Mouse (Mus musculus) MEL (cell line): ENCODE measurements around the gene Rexo5. TPM values are rescaled to one million over a fixed set of nuclear protein-coding genes. Genes with fewer than 3 reads are reported as not detected.

Experiments used
- DNase-seq: peaks from one replicate; pipeline ENCODE4 v3.0.0; 2011; ENCODE audit warnings: low read depth, low spot score
- H3K27ac ChIP-seq: 2 replicates; pipeline ENCODE4 v1.5.1; 2012; ENCODE audit warnings: low read depth, mild to moderate bottlenecking, control low read depth, low read length, moderate library complexity; ENCODE audit not compliant: control insufficient read depth
- H3K27me3 ChIP-seq, 2 experiments: fragments of 150-350 bp in 1 of 2; sonication (generic) in 1 of 2; 2 replicates each; pipeline ENCODE4 v1.6.1; 2012; ENCODE audit warnings: low read length in 2 of 2, mild to moderate bottlenecking in 2 of 2, improper control_type of control experiment in 1 of 2, moderate library complexity in 1 of 2; ENCODE audit not compliant: insufficient read depth in 2 of 2, control insufficient read depth in 1 of 2
- H3K36me3 ChIP-seq, 2 experiments: 2 replicates each; pipeline ENCODE4 v1.6.1; 2012 to 2014; ENCODE audit warnings: low read length in 2 of 2, improper control_type of control experiment in 1 of 2, inconsistent platforms in 1 of 2, mild to moderate bottlenecking in 1 of 2; ENCODE audit not compliant: insufficient read depth in 2 of 2, control insufficient read depth in 1 of 2
- H3K4me1 ChIP-seq, 2 experiments: fragments of 150-350 bp in 1 of 2; sonication (generic) in 1 of 2; 2 replicates each; pipeline ENCODE4 v1.6.1; 2012; ENCODE audit warnings: low read length in 2 of 2, improper control_type of control experiment in 1 of 2, mild to moderate bottlenecking in 1 of 2; ENCODE audit not compliant: insufficient read depth in 2 of 2, control insufficient read depth in 1 of 2
- H3K4me3 ChIP-seq, 2 experiments: fragments of 150-350 bp in 1 of 2; sonication (generic) in 1 of 2; 2 replicates each; pipeline ENCODE4 v1.5.1; 2012; ENCODE audit warnings: low read depth in 2 of 2, low read length in 2 of 2, mild to moderate bottlenecking in 2 of 2, moderate library complexity in 2 of 2, control low read depth in 1 of 2, improper control_type of control experiment in 1 of 2; ENCODE audit not compliant: control insufficient read depth in 1 of 2, insufficient read depth in 1 of 2
- H3K79me2 ChIP-seq: 2 replicates; pipeline ENCODE4 v1.6.1; 2012; ENCODE audit warnings: mild to moderate bottlenecking, low read length, moderate library complexity; ENCODE audit not compliant: control insufficient read depth, poor library complexity, insufficient read depth
- H3K9ac ChIP-seq: 2 replicates; pipeline ENCODE4 v1.6.1; 2012; ENCODE audit warnings: low read depth, mild to moderate bottlenecking, control low read depth, low read length, moderate library complexity; ENCODE audit not compliant: control insufficient read depth, poor library complexity, severe bottlenecking
- H3K9me3 ChIP-seq: fragments of 150-350 bp; sonication (generic); replicated peaks from 2 replicates; pipeline ENCODE4 v1.6.1; 2012; ENCODE audit warnings: mild to moderate bottlenecking, low read length, improper control_type of control experiment, moderate library complexity; ENCODE audit not compliant: insufficient read depth
- BHLHE40 ChIP-seq: IDR thresholded peaks from 2 replicates; pipeline ENCODE4 v1.6.1; 2012; ENCODE audit warnings: low read depth, mild to moderate bottlenecking, inconsistent platforms, low read length, improper control_type of control experiment, borderline replicate concordance
- CHD1 ChIP-seq: IDR thresholded peaks from 2 replicates; pipeline ENCODE4 v1.6.1; 2012; ENCODE audit warnings: low read depth, mild to moderate bottlenecking, inconsistent platforms, low read length, improper control_type of control experiment
- CHD2 ChIP-seq: IDR thresholded peaks from 2 replicates; pipeline ENCODE4 v1.6.1; 2011; ENCODE audit warnings: low read length, improper control_type of control experiment
- CTCF ChIP-seq, 3 experiments: IDR thresholded peaks in 2 of 3; conservative IDR thresholded peaks in 1 of 3; 2 replicates each; pipeline ENCODE4 v1.5.1; 2011 to 2012; ENCODE audit warnings: low read length in 3 of 3, low read depth in 2 of 3, mild to moderate bottlenecking in 2 of 3, improper control_type of control experiment in 1 of 3, inconsistent platforms in 1 of 3, mixed read lengths in 1 of 3, moderate library complexity in 1 of 3; ENCODE audit not compliant: control insufficient read depth in 1 of 3, insufficient read depth in 1 of 3, poor library complexity in 1 of 3, severe bottlenecking in 1 of 3
- E2F4 ChIP-seq: IDR thresholded peaks from 2 replicates; pipeline ENCODE4 v1.6.1; 2011; ENCODE audit warnings: low read depth, low read length, improper control_type of control experiment, borderline replicate concordance
- ELF1 ChIP-seq: IDR thresholded peaks from 2 replicates; pipeline ENCODE4 v1.6.1; 2014; ENCODE audit warnings: low read depth, mild to moderate bottlenecking, inconsistent platforms, low read length, improper control_type of control experiment, moderate library complexity
- GABPA ChIP-seq: IDR thresholded peaks from 2 replicates; pipeline ENCODE4 v1.6.1; 2012; ENCODE audit warnings: low read depth, mild to moderate bottlenecking, inconsistent platforms, low read length, improper control_type of control experiment, moderate library complexity
- JUND ChIP-seq: IDR thresholded peaks from 2 replicates; pipeline ENCODE4 v1.6.1; 2011; ENCODE audit warnings: low read depth, mild to moderate bottlenecking, improper control_type of control experiment, low read length
- KAT2A ChIP-seq: conservative IDR thresholded peaks from 2 replicates; pipeline ENCODE4 v1.6.1; 2012; ENCODE audit warnings: low read depth, low read length, improper control_type of control experiment, inconsistent platforms
- MAFK ChIP-seq: IDR thresholded peaks from 2 replicates; pipeline ENCODE4 v1.6.1; 2011; ENCODE audit warnings: low read depth, mild to moderate bottlenecking, low read length, improper control_type of control experiment, borderline replicate concordance
- MYC ChIP-seq: IDR thresholded peaks from 2 replicates; pipeline ENCODE4 v1.6.1; 2011; ENCODE audit warnings: low read depth, mild to moderate bottlenecking, low read length, improper control_type of control experiment, moderate library complexity
- NRF1 ChIP-seq: IDR thresholded peaks from 2 replicates; pipeline ENCODE4 v1.6.1; 2014; ENCODE audit warnings: low read depth, mild to moderate bottlenecking, inconsistent platforms, low read length, improper control_type of control experiment, moderate library complexity; ENCODE audit not compliant: poor library complexity, insufficient read depth, severe bottlenecking
- POLR2A ChIP-seq, 2 experiments: IDR thresholded peaks; 2 replicates each; pipeline ENCODE4 v1.6.1; 2011 to 2012; ENCODE audit warnings: low read length in 2 of 2, mild to moderate bottlenecking in 2 of 2, control low read depth in 1 of 2, improper control_type of control experiment in 1 of 2, low read depth in 1 of 2, moderate library complexity in 1 of 2; ENCODE audit not compliant: control insufficient read depth in 1 of 2, insufficient read depth in 1 of 2, poor library complexity in 1 of 2
- POLR2AphosphoS5 ChIP-seq: IDR thresholded peaks from 2 replicates; pipeline ENCODE4 v1.6.1; 2012; ENCODE audit warnings: low read depth, borderline replicate concordance, mild to moderate bottlenecking, inconsistent platforms, low read length, moderate library complexity, mixed read lengths
- RAD21 ChIP-seq: IDR thresholded peaks from 2 replicates; pipeline ENCODE4 v1.6.1; 2011; ENCODE audit warnings: mild to moderate bottlenecking, low read depth, low read length, improper control_type of control experiment
- RCOR1 ChIP-seq: IDR thresholded peaks from 2 replicates; pipeline ENCODE4 v1.6.1; 2012; ENCODE audit warnings: low read depth, mild to moderate bottlenecking, inconsistent platforms, low read length, improper control_type of control experiment
- SIN3A ChIP-seq: IDR thresholded peaks from 2 replicates; pipeline ENCODE4 v1.6.1; 2012; ENCODE audit warnings: low read length, improper control_type of control experiment, inconsistent platforms
- SMC3 ChIP-seq: IDR thresholded peaks from 2 replicates; pipeline ENCODE4 v1.6.1; 2011; ENCODE audit warnings: low read depth, low read length, improper control_type of control experiment
- TBP ChIP-seq: IDR thresholded peaks from 2 replicates; pipeline ENCODE4 v1.8.0; 2011; ENCODE audit warnings: low read depth, low read length, improper control_type of control experiment
- TCF12 ChIP-seq: IDR thresholded peaks from 2 replicates; pipeline ENCODE4 v1.6.1; 2014; ENCODE audit warnings: low read depth, mild to moderate bottlenecking, inconsistent platforms, low read length, improper control_type of control experiment, moderate library complexity
- UBTF ChIP-seq: IDR thresholded peaks from 2 replicates; pipeline ENCODE4 v1.6.1; 2012; ENCODE audit warnings: low read depth, mild to moderate bottlenecking, inconsistent platforms, low read length, improper control_type of control experiment, moderate library complexity, borderline replicate concordance; ENCODE audit not compliant: insufficient read depth
- USF2 ChIP-seq, 2 experiments: IDR thresholded peaks; 2 replicates each; pipeline ENCODE4 v1.6.1; 2011 to 2012; ENCODE audit warnings: improper control_type of control experiment in 2 of 2, low read length in 2 of 2, borderline replicate concordance in 1 of 2, inconsistent platforms in 1 of 2, low read depth in 1 of 2, mild to moderate bottlenecking in 1 of 2; ENCODE audit not compliant: insufficient read depth in 1 of 2
- ZC3H11A ChIP-seq: IDR thresholded peaks from 2 replicates; pipeline ENCODE4 v1.6.1; 2012; ENCODE audit warnings: low read depth, mild to moderate bottlenecking, inconsistent platforms, low read length, improper control_type of control experiment
- ZKSCAN1 ChIP-seq: IDR thresholded peaks from 2 replicates; pipeline ENCODE4 v1.6.1; 2012; ENCODE audit warnings: low read depth, mild to moderate bottlenecking, inconsistent platforms, low read length, improper control_type of control experiment, moderate library complexity
- ZMIZ1 ChIP-seq: IDR thresholded peaks from 2 replicates; pipeline ENCODE4 v1.6.1; 2012; ENCODE audit warnings: low read depth, mild to moderate bottlenecking, inconsistent platforms, low read length, improper control_type of control experiment, moderate library complexity
- ZNF384 ChIP-seq: IDR thresholded peaks from 2 replicates; pipeline ENCODE4 v1.6.1; 2012; ENCODE audit warnings: low read depth, mild to moderate bottlenecking, inconsistent platforms, low read length, improper control_type of control experiment
- polyA plus RNA-seq, 2 experiments: library from polyadenylated mRNA; stranded (reverse) in 1 of 2; unstranded in 1 of 2; fragments of >175 nt in 1 of 2; fragments of >200 nt in 1 of 2; gene quantifications; 2 replicates each; pipeline versions ENCODE4 v1.2.1 to v1.2.4; 2012; ENCODE audit warnings: low replicate concordance in 2 of 2, low read depth in 1 of 2; ENCODE audit not compliant: insufficient read length in 2 of 2, insufficient read depth in 1 of 2, missing spikeins in 1 of 2
- total RNA-seq: library from RNA; depleted of rRNA; stranded (reverse); fragments of 300-350 nt; gene quantifications from 2 replicates; pipeline ENCODE4 v1.2.3, GENCODE M21; 2012

Gene Rexo5
- total and polyA plus RNA-seq, 3 experiments = 11.7 to 18.3 TPM; not detected in 1

DNA sequence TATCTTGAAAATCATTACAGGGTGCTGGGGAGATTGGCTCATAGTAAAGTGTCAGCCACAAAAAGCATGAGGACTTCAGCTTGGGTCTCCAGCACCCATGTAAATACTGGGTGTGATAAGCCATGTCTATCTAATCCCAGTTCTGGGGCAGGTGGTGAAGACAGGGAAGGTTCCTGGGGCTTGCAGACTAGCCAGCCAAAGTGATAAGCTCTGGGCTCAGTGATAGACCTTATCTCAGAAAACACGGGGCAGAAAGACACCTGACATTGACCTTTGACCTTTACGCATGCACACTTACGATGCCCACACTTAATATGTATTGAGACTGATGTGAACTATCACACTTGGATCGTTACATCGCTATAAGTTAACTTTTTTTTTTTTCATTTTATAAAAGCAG, 70.7 kb downstream of the Rexo5 start (continued):
- TF ChIP-seq POLR2A (IDR thresholded peaks at IDR 0.05; ENCODE audit: control insufficient read depth in 1 of 2, insufficient read depth in 1 of 2, low read depth in 1 of 2, low read length in 2 of 2, poor library complexity in 1 of 2) (no peak), UBTF (no peak), E2F4 (no peak), CTCF (IDR thresholded peaks at IDR 0.05 in 2 of 3, conservative IDR thresholded peaks at IDR 0.05 in 1 of 3; ENCODE audit: control insufficient read depth in 1 of 3, insufficient read depth in 1 of 3, low read depth in 2 of 3, low read length in 3 of 3, poor library complexity in 1 of 3, severe bottlenecking in 1 of 3) (no peak), ZKSCAN1 (no peak), TCF12 (peak; percentile 74), RAD21 (no peak), TBP (no peak), MYC (no peak), USF2 (IDR thresholded peaks at IDR 0.05; ENCODE audit: borderline replicate concordance in 1 of 2, insufficient read depth in 1 of 2, low read depth in 1 of 2, low read length in 2 of 2) (no peak), KAT2A (no peak), ZC3H11A (no peak), MAFK (no peak)

DNA sequence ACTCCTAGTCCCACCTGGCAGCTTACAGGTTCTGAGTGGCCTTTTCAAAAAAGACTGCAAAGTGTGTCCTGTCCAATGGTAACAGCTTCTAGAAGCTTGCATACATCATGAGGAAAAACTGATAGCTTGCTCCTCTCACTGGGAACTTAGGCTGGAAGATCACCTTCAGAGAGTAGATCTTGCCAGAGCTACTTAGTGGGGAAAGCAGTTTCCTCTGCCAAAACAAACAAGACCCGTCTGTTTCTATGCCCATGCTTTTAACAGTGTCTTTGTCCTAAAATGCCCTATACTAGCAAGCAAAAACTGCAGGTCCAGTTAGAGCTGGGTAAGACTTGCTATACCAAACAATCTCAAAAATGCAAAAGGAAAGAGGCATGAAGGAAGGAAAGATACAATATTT, 72.3 kb downstream of the Rexo5 start:
- DNase-seq = no peak
- Histone ChIP-seq H3K79me2 (no peaks in the 10 kb centered on the region), H3K4me1 (peaks cover 9 to 10% of the 10 kb centered on the region in 2 experiments), H3K27ac (no peak overlapping the region), H3K4me3 (no peak overlapping the region), H3K9ac (no peak overlapping the region), H3K9me3 (no peaks in the 10 kb centered on the region), H3K27me3 (no peaks in the 10 kb centered on the region), H3K36me3 (peaks cover 0 to 13% of the 10 kb centered on the region in 2 experiments; a peak in 2 of 4 replicates)
- TF ChIP-seq CHD1 (no peak), GABPA (no peak), SIN3A (no peak), ZMIZ1 (no peak), ZKSCAN1 (no peak), SMC3 (no peak), ELF1 (no peak), TCF12 (no peak), CHD2 (no peak), UBTF (no peak), RCOR1 (no peak), POLR2AphosphoS5 (no peak), JUND (no peak), BHLHE40 (no peak), ZC3H11A (no peak), KAT2A (no peak), ZNF384 (no peak), NRF1 (no peak)
- TF ChIP-seq, all 39 proteins: peak for 0
